Mouse (Mus musculus): ENCODE measurements at regions not wholly inside any gene's neighbourhood (a gene's known extent, or its start where the extent isn't known, plus 50 kb on each side); places are given as distances from the start of the nearest gene placed in this dataset.

DNA sequence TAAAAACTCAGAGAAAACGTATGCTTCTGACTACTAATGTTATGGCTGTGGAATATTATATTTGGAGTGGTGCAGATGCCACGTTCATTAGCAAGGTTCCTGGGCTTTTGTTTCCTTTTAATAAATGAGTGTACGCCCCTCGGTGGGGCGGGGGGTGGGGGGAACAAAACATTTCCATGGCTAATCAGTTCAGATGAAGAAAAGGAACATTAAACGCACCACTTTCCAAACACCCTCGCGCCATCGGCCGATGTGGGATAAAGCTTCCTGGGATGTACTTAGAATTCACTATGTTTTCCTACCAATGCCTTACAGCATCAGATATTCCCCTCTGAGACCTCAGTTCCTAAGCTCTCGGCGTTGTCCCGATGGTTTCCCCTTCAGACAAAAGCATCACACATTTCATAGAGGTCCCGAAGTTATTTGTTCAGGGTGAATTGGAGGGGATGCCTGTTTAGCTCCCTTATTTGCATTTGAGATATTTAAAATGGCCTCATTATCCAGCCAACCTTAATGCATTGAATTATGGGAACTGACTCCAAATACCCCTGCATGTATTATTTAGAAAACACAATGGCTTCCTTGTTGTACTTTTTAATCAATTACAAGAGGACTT is 155.5 kb upstream of the Pmfbp1 start:
- TF ChIP-seq CHD2 (IDR thresholded peaks at IDR 0.05; ENCODE audit: low read depth, low read length) (no peak), MAFK (IDR thresholded peaks at IDR 0.05; ENCODE audit: insufficient read depth, low read depth, low read length) (no peak), ZNF384 (IDR thresholded peaks at IDR 0.05; ENCODE audit: low read depth, low read length) (no peak)
